Mouse (Mus musculus): ENCODE data around the gene Mroh9. TPM values are rescaled to one million over a fixed set of nuclear protein-coding genes. Genes with fewer than 3 reads are reported as not detected.

The Mroh9 gene
- not detected for polyA plus RNA-seq (2017; shearing (Covaris generic))

DNA sequence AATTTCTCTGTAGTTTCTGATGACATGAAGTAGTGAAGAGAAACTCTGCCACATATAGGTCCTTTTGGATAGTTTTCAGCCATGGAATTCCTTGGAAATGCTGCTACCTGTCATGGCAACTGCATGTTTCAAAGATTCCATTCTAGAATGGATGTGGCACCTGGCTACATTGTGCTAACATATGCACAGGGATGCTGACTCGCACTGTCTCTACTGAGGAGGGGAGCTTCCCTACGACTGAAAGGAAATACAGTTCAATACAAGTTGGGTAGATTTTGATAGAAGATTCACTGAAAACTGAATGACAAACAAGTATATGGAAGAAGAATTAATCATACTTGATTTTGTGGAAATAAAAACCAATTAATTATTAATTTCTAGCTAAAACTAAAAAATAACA lies at the start of gene Mroh9:
Gene Mroh9, minus strand, starts transcription at position 101 of the 400 bp plus-strand sequence.

DNA sequence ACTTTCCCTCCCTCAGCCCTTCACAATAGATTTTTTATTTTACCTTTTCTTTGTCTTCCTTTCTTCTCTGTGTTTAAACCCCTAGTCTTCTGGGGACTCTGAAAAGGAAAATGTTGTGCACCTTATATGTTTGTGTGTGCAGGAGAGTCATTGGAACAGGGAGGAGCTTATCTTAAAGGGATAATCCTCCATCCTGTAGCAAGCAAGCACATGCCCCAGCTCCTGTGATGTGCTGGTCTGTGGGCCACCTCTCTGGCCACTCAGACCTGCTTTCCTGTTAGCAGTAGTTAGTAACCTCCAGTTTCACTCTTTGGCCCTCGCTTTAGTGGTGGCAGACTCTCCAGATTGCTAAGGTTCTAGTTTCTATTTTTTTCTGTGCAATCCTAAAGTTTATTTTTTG lies 101.0 kb downstream of the Mroh9 start, which contains the start of gene Fmo3:
Gene Fmo3, minus strand, starts transcription at position 101 of the 400 bp plus-strand sequence.

Other genes starting within 250 kb of the Mroh9 start
- 0.21 TPM for gene Fmo1, start 219.1 kb downstream of the Mroh9 start, polyA plus RNA-seq (2017; shearing (Covaris generic))
- gene Fmo2, start 186.9 kb downstream of the Mroh9 start, polyA plus RNA-seq (2017; shearing (Covaris generic)) = not detected
- gene Fmo6, start 148.2 kb downstream of the Mroh9 start, polyA plus RNA-seq (2017; shearing (Covaris generic)) = not detected
- gene Fmo3, start 101.1 kb downstream of the Mroh9 start, polyA plus RNA-seq (2017; shearing (Covaris generic)) = not detected
- gene Prrx1, start 228.0 kb upstream of the Mroh9 start, polyA plus RNA-seq (2017; shearing (Covaris generic)) = 0.05 TPM